Comparison of ENCODE assay signal across 11 mouse cellular contexts in genomic region chr15:85295544-85295943, GRCm38 (mm10). TPM values are rescaled to one million over a fixed set of nuclear protein-coding genes. Genes with fewer than 3 reads are reported as not detected.
DNase-seq lines count a peak whose midpoint lies in the region; ATAC-seq lines count a peak whose summit lies in the region.
"Had no signal": no experiment of that assay in that cellular context is flagged by ENCODE, and none has a peak within 500 bp of the region (broad histone marks: within the 10 kb centered on the region; RNA-seq: fewer than 3 reads in every experiment).

No protein-coding gene starts in this region.

- H3K4me3 ChIP-seq in forebrain, embryonic 13.5 days, result no peak overlapping the region
- no peak overlapping the region for H3K4me3 ChIP-seq in forebrain, embryonic 12.5 days (replicated peaks)
- no peak overlapping the region for H3K4me3 ChIP-seq in embryonic facial prominence, embryonic 12.5 days
- no peak overlapping the region for H3K4me3 ChIP-seq in hindbrain, embryonic 15.5 days
- H3K4me3 ChIP-seq in midbrain, embryonic 15.5 days, result no peak overlapping the region

- no peak overlapping the region for H3K9ac ChIP-seq in forebrain, embryonic 13.5 days
- H3K9ac ChIP-seq in forebrain, embryonic 12.5 days, result no peak overlapping the region
- no peak overlapping the region for H3K9ac ChIP-seq in embryonic facial prominence, embryonic 12.5 days
- no peak overlapping the region for H3K9ac ChIP-seq in hindbrain, embryonic 15.5 days
- H3K9ac ChIP-seq in midbrain, embryonic 15.5 days, result 0 out of 2 replicates have a peak overlapping the region, but pooled peaks have one; percentile 15

- peak overlapping the region; percentile 49 for H3K27ac ChIP-seq in forebrain, embryonic 13.5 days
- H3K27ac ChIP-seq in forebrain, embryonic 12.5 days, result no peak overlapping the region
- H3K27ac ChIP-seq in embryonic facial prominence, embryonic 12.5 days, result peak overlapping the region; percentile 41
- peak overlapping the region; percentile 69 for H3K27ac ChIP-seq in hindbrain, embryonic 15.5 days (replicated peaks)
- H3K27ac ChIP-seq in midbrain, embryonic 15.5 days, result peak overlapping the region; percentile 72

- DNase-seq in ovary, postnatal 14 days (ENCODE audit: low spot score), result no peak
- DNase-seq in layer of hippocampus, postnatal 25 days (ENCODE audit: extremely low spot score in 1 of 2, low spot score in 1 of 2), result no peak
- DNase-seq: lung, adult 2 months; right cerebral cortex, adult 18-20 months had no signal

- H3K9me3 ChIP-seq in forebrain, embryonic 13.5 days (replicated peaks), result no peaks in the 10 kb centered on the region
- H3K9me3 ChIP-seq in forebrain, embryonic 12.5 days, result no peaks in the 10 kb centered on the region
- no peaks in the 10 kb centered on the region for H3K9me3 ChIP-seq in embryonic facial prominence, embryonic 12.5 days
- H3K9me3 ChIP-seq in hindbrain, embryonic 15.5 days, result no peaks in the 10 kb centered on the region
- no peaks in the 10 kb centered on the region for H3K9me3 ChIP-seq in midbrain, embryonic 15.5 days

- H3K4me1 ChIP-seq in forebrain, embryonic 13.5 days, result peaks cover 17% of the 10 kb centered on the region
- H3K4me1 ChIP-seq in forebrain, embryonic 12.5 days, result peaks cover 23% of the 10 kb centered on the region
- H3K4me1 ChIP-seq in embryonic facial prominence, embryonic 12.5 days, result peaks cover 18% of the 10 kb centered on the region
- H3K4me1 ChIP-seq in hindbrain, embryonic 15.5 days (replicated peaks), result peaks cover 26% of the 10 kb centered on the region
- H3K4me1 ChIP-seq in midbrain, embryonic 15.5 days, result peaks cover 18% of the 10 kb centered on the region

- 74% methylated on average over 8 of the region's 8 CpGs for WGBS in forebrain, embryonic 13.5 days
- WGBS in forebrain, embryonic 12.5 days, result 68% methylated on average over 8 of the region's 8 CpGs
- WGBS in embryonic facial prominence, embryonic 12.5 days, result 43% methylated on average over 8 of the region's 8 CpGs
- 39% methylated on average over 8 of the region's 8 CpGs for WGBS in hindbrain, embryonic 15.5 days
- WGBS in midbrain, embryonic 15.5 days, result 45% methylated on average over 8 of the region's 8 CpGs

- H3K4me2 ChIP-seq in forebrain, embryonic 13.5 days, result no peak overlapping the region
- H3K4me2 ChIP-seq in forebrain, embryonic 12.5 days, result no peak overlapping the region
- H3K4me2 ChIP-seq in embryonic facial prominence, embryonic 12.5 days (replicated peaks), result no peak overlapping the region
- H3K4me2 ChIP-seq in hindbrain, embryonic 15.5 days, result no peak overlapping the region
- H3K4me2 ChIP-seq in midbrain, embryonic 15.5 days, result no peak overlapping the region

- no peak for ATAC-seq in forebrain, embryonic 13.5 days
- no peak for ATAC-seq in forebrain, embryonic 12.5 days (ENCODE audit: low FRiP score)
- ATAC-seq in embryonic facial prominence, embryonic 12.5 days (ENCODE audit: insufficient number of reproducible peaks, insufficient read depth, low FRiP score, low TSS enrichment), result 0 out of 2 replicates have a peak, but pooled peaks have one; percentile 35
- ATAC-seq in hindbrain, embryonic 15.5 days (ENCODE audit: low FRiP score, low read depth), result no peak
- no peak for ATAC-seq in midbrain, embryonic 15.5 days (replicated peaks)
- ATAC-seq in erythroid progenitor cell, adult 5-6 weeks (replicated peaks; ENCODE audit: low FRiP score, poor library complexity, severe bottlenecking), result no peak
- ATAC-seq: Patski had no signal

- H3K27me3 ChIP-seq in forebrain, embryonic 13.5 days, result no peaks in the 10 kb centered on the region
- no peaks in the 10 kb centered on the region for H3K27me3 ChIP-seq in forebrain, embryonic 12.5 days
- H3K27me3 ChIP-seq in embryonic facial prominence, embryonic 12.5 days, result no peaks in the 10 kb centered on the region
- no peaks in the 10 kb centered on the region for H3K27me3 ChIP-seq in hindbrain, embryonic 15.5 days
- no peaks in the 10 kb centered on the region for H3K27me3 ChIP-seq in midbrain, embryonic 15.5 days (replicated peaks)
- H3K27me3 ChIP-seq: Patski had no signal

- H3K36me3 ChIP-seq in forebrain, embryonic 13.5 days (ENCODE audit: poor library complexity, severe bottlenecking), result no peaks in the 10 kb centered on the region
- no peaks in the 10 kb centered on the region for H3K36me3 ChIP-seq in forebrain, embryonic 12.5 days (replicated peaks)
- no peaks in the 10 kb centered on the region for H3K36me3 ChIP-seq in embryonic facial prominence, embryonic 12.5 days
- no peaks in the 10 kb centered on the region for H3K36me3 ChIP-seq in hindbrain, embryonic 15.5 days
- H3K36me3 ChIP-seq in midbrain, embryonic 15.5 days (replicated peaks), result no peaks in the 10 kb centered on the region

RNA-seq across cellular contexts. Expression of gene Atxn10, which starts 40.5 kb away (rescaled TPM):
- 465 and 486 TPM in 2 replicates for polyA plus RNA-seq in forebrain, embryonic 13.5 days (2015; fragmentation: Nextera tagmentation; extraction: Ambion mirVana)
- polyA plus RNA-seq in forebrain, embryonic 12.5 days (2016; fragmentation: Nextera tagmentation; extraction: Ambion mirVana), result 407 and 408 TPM in 2 replicates
- 336 and 345 TPM in 2 replicates for polyA plus RNA-seq in embryonic facial prominence, embryonic 12.5 days (2016; fragmentation: Nextera tagmentation; extraction: Ambion mirVana)
- polyA plus RNA-seq in hindbrain, embryonic 15.5 days (2015; fragmentation: Nextera tagmentation; extraction: Ambion mirVana), result 501 and 511 TPM in 2 replicates
- polyA plus RNA-seq in midbrain, embryonic 15.5 days (2015; fragmentation: Nextera tagmentation; extraction: Ambion mirVana), result 529 and 534 TPM in 2 replicates
- 18.9 and 33.2 TPM in 2 replicates for total RNA-seq in erythroid progenitor cell, adult 5-6 weeks (2015; ENCODE audit: low replicate concordance)
- 10.3 and 11.5 TPM in 2 replicates for total RNA-seq in erythroid progenitor cell, adult 5-6 weeks (2017; ENCODE audit: low replicate concordance)
- 100 to 1,000 TPM; 292 to 314 TPM for total RNA-seq in layer of hippocampus, postnatal 25 days (2021)
